Mouse (Mus musculus): ENCODE results near the gene Slc7a15.

DNA sequence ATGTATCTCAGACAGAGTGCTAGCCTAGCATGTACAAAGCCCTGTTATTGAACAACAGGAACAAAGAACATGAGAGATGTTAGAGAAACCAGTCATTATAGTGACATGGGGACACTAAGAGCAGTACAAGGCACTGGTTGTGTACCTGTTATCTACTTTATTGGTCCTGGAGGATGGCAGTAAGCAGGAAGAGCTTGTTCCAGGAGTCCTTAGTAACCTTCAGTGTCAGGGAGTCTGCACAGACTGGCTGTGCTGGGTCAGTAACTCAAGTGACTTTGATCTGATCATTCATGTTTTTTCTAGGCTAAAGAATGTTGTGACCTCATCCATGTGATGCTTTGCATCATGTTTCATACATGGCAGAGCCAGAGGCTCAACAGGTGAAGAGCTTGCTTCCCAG, 42.7 kb downstream of the Slc7a15 start:
- TF ChIP-seq CTCF (IDR thresholded peaks at IDR 0.05; ENCODE audit: borderline replicate concordance, control insufficient read depth, extremely low read depth, insufficient read depth, low read length, poor library complexity): no peak
- no peak for TF ChIP-seq POLR2A (IDR thresholded peaks at IDR 0.05; ENCODE audit: control insufficient read depth, extremely low read depth, insufficient read depth, low read length, poor library complexity)

All from thymus, adult 2 months (tissue).